Mouse (Mus musculus) limb, embryonic 12.5 days (tissue): ENCODE results near the gene Edaradd. TPM values are rescaled to one million over a fixed set of nuclear protein-coding genes. Genes with fewer than 3 reads are reported as not detected.
A peak's percentile ranks its signal among the peaks of the same experiment; 100 is the strongest.

ENCODE experiments used
- ATAC-seq: fragments of 200-750 bp; cut with Nextera tagmentation; 2 replicates; pipeline ENCODE4 v1.8.0; 2017; ENCODE audit warnings: low read depth, moderate TSS enrichment; ENCODE audit not compliant: insufficient number of reproducible peaks, insufficient read depth, low FRiP score, low TSS enrichment
- H3K27ac ChIP-seq: fragments of 300-500 bp; sonication (generic); 2 replicates; pipeline ENCODE4 v1.5.1; 2016; ENCODE audit warnings: mild to moderate bottlenecking, moderate library complexity
- H3K27me3 ChIP-seq: fragments of 300-500 bp; sonication (generic); 2 replicates; pipeline ENCODE4 v1.6.1; 2016; ENCODE audit warnings: mild to moderate bottlenecking, moderate library complexity
- H3K36me3 ChIP-seq: fragments of 300-500 bp; sonication (generic); 2 replicates; pipeline ENCODE4 v1.6.1; 2016; ENCODE audit warnings: mild to moderate bottlenecking, moderate library complexity
- H3K4me1 ChIP-seq: fragments of 300-500 bp; sonication (generic); replicated peaks from 2 replicates; pipeline ENCODE4 v1.6.1; 2016
- H3K4me2 ChIP-seq: fragments of 300-500 bp; sonication (generic); 2 replicates; pipeline ENCODE4 v1.6.1; 2016; ENCODE audit warnings: mild to moderate bottlenecking, moderate library complexity
- H3K4me3 ChIP-seq: fragments of 300-500 bp; sonication (generic); replicated peaks from 2 replicates; pipeline ENCODE4 v1.5.1; 2016; ENCODE audit warnings: mild to moderate bottlenecking
- H3K9ac ChIP-seq: fragments of 300-500 bp; sonication (generic); replicated peaks from 2 replicates; pipeline ENCODE4 v1.6.1; 2016; ENCODE audit warnings: mild to moderate bottlenecking, moderate library complexity
- H3K9me3 ChIP-seq: fragments of 300-500 bp; sonication (generic); 2 replicates; pipeline ENCODE4 v1.6.1; 2016; ENCODE audit warnings: mild to moderate bottlenecking, moderate library complexity
- WGBS: fragments of 180-500 bp; shearing (Covaris S2); methylation state at CpG from one replicate; pipeline ENCODE4 v1.1.7; 2016; 5-methylcytosine and 5-hydroxymethylcytosine counted together
- polyA plus RNA-seq: library from polyadenylated mRNA; unstranded; fragments of >200 nt; fragmentation: Nextera tagmentation; extraction: Ambion mirVana; gene quantifications from 2 replicates; pipeline ENCODE4 v1.2.1, GENCODE M21; 2016

The Edaradd gene
- polyA plus RNA-seq, 1 experiment from 2014 or later: 2.3 TPM

GRCm38 (mm10) chr13:12510032-12510431, 10.2 kb downstream of the Edaradd start:
- no peak for ATAC-seq
- Histone ChIP-seq H3K36me3 (no peaks in the 10 kb centered on the region), H3K9me3 (no peaks in the 10 kb centered on the region), H3K9ac (no peak overlapping the region), H3K4me2 (no peak overlapping the region), H3K4me3 (no peak overlapping the region), H3K4me1 (peaks cover 5% of the 10 kb centered on the region), H3K27me3 (no peaks in the 10 kb centered on the region), H3K27ac (no peak overlapping the region)
- 91% methylated on average over 6 of the region's 6 CpGs for WGBS

- ATAC-seq: no peak
- H3K4me1 ChIP-seq: peaks cover 10% of the 10 kb centered on the region
- no peaks in the 10 kb centered on the region for H3K27me3 ChIP-seq
- WGBS: 89% methylated on average over 6 of the region's 6 CpGs
- no peak overlapping the region for H3K4me3 ChIP-seq
- no peaks in the 10 kb centered on the region for H3K9me3 ChIP-seq
- no peak overlapping the region for H3K9ac ChIP-seq
- no peaks in the 10 kb centered on the region for H3K36me3 ChIP-seq
- H3K4me2 ChIP-seq: no peak overlapping the region
- no peak overlapping the region for H3K27ac ChIP-seq
Observed at GRCm38 (mm10) chr13:12507426-12507825, 12.8 kb downstream of the Edaradd start.

DNA sequence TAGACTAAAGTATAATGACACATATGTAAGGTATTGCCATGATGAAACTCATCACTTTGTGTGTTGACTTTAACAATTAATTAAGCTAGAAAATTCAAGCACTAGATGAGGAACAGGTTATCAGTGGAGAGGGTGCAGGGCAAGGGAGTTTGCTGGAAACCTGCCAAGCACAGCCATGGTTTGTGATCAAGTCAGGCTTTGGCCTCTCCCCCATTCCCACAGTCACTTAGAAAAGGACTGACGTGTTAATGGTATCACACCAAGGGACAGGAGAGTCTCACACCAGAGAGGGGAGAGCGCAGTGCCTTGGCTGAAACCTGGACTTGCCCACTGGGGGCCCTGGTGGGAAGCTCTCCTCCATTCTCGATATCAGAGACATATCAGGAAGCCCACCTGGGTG, 14.9 kb downstream of the Edaradd start:
- no peak for ATAC-seq
- Histone ChIP-seq H3K9ac (no peak overlapping the region), H3K36me3 (no peaks in the 10 kb centered on the region), H3K4me1 (0 out of 2 replicates have a peak, but pooled peaks cover 5% of the 10 kb centered on the region), H3K27me3 (no peaks in the 10 kb centered on the region), H3K4me2 (no peak overlapping the region), H3K4me3 (no peak overlapping the region), H3K9me3 (no peaks in the 10 kb centered on the region), H3K27ac (no peak overlapping the region)
- 69% methylated on average over 3 of the region's 3 CpGs for WGBS

DNA sequence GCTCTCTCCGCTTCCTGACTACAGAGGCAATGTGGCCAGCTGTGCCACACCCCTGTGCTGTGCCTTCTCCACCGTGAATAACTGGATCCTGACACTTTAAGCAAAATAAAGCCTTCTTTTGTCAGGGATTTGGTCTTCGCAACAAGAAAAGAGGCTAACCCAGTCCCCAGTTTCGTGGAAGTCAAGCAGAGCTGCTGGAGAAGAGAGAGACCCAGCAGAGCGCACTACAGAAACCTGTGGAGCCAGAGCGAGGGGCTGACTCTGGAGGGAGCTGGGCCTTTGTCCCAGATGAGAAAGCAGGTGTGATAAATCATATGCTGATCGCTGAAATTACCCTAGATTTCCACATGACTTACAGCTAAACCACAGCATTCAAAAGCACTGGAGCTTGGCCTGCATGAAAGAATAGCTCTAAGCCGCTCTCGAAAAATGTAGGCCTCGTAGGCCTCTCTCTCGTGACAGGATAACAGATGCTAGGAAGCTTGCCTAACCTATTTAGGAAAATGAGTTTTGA, 16.9 kb downstream of the Edaradd start:
- Histone ChIP-seq H3K4me3 (no peak overlapping the region), H3K9me3 (no peaks in the 10 kb centered on the region), H3K4me2 (no peak overlapping the region), H3K27me3 (no peaks in the 10 kb centered on the region), H3K9ac (no peak overlapping the region), H3K4me1 (0 out of 2 replicates have a peak, but pooled peaks cover 5% of the 10 kb centered on the region), H3K36me3 (no peaks in the 10 kb centered on the region), H3K27ac (0 out of 2 replicates have a peak overlapping the region, but pooled peaks have one; percentile 41)
- WGBS: 54% methylated on average over 11 of the region's 11 CpGs
- ATAC-seq: no peak

- Histone ChIP-seq H3K4me3 (no peak overlapping the region), H3K27me3 (no peaks in the 10 kb centered on the region), H3K9me3 (no peaks in the 10 kb centered on the region), H3K4me1 (0 out of 2 replicates have a peak, but pooled peaks cover 5% of the 10 kb centered on the region), H3K36me3 (no peaks in the 10 kb centered on the region), H3K9ac (no peak overlapping the region), H3K4me2 (no peak overlapping the region), H3K27ac (0 out of 2 replicates have a peak overlapping the region, but pooled peaks have one; percentile 41)
- ATAC-seq: no peak
- WGBS: 61% methylated on average over 4 of the region's 4 CpGs
Observed at GRCm38 (mm10) chr13:12502665-12503237, 17.5 kb downstream of the Edaradd start.

DNA sequence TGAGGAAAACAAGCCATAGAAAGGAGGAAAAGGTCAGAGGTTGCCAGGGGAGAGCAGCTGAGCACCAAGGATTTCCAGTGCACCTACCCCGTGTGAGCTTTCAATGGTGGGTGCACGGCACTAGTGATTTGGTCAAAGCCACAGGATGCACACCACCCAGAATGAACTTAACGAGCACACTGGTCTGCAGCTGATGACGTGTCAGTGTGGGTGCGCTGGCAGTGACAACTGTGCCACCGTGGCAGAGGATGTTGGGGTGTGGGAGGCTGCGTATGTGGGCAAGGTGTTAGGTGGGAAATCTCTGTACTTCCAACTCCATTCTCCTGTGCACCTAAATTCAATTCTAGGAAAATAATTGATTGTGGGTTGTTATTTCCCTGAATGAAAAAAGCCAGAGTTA, 21.1 kb downstream of the Edaradd start:
- Histone ChIP-seq H3K27ac (no peak overlapping the region), H3K4me1 (0 out of 2 replicates have a peak, but pooled peaks cover 5% of the 10 kb centered on the region), H3K9ac (no peak overlapping the region), H3K4me2 (no peak overlapping the region), H3K9me3 (no peaks in the 10 kb centered on the region), H3K27me3 (no peaks in the 10 kb centered on the region), H3K4me3 (no peak overlapping the region), H3K36me3 (no peaks in the 10 kb centered on the region)
- WGBS: 82% methylated on average over 7 of the region's 7 CpGs
- ATAC-seq: no peak

GRCm38 (mm10) chr13:12497809-12498208, 22.4 kb downstream of the Edaradd start:
- no peak overlapping the region for H3K4me3 ChIP-seq
- H3K9me3 ChIP-seq: no peaks in the 10 kb centered on the region
- no peaks in the 10 kb centered on the region for H3K36me3 ChIP-seq
- 0 out of 2 replicates have a peak, but pooled peaks cover under 1% of the 10 kb centered on the region for H3K4me1 ChIP-seq
- no peak overlapping the region for H3K4me2 ChIP-seq
- H3K27ac ChIP-seq: no peak overlapping the region
- no peak overlapping the region for H3K9ac ChIP-seq
- ATAC-seq: no peak
- WGBS: 63% methylated on average over 8 of the region's 8 CpGs
- H3K27me3 ChIP-seq: no peaks in the 10 kb centered on the region

DNA sequence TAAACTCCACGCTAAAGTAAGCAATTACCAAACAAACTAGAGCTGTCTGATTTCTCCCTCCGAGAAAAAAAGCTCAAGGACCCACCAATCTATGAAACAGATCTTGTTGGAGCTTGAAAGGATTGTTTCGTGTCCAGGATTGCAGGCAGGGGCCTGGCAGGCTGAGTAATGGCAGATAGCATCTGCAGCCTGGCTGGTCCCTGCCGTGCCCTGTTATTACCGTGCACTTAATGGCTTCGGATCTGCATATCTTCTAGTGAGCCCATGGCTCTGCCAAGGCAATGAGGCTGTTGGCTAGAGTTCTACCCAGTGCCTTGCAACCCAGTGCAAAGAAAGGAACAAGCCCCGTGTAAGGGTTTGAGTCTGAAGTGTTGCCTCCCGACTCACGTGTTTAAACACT, 25.5 kb downstream of the Edaradd start:
- WGBS: 73% methylated on average over 9 of the region's 9 CpGs
- no peak for ATAC-seq

GRCm38 (mm10) chr13:12492515-12492914, 27.7 kb downstream of the Edaradd start:
- H3K9ac ChIP-seq: no peak overlapping the region
- no peak overlapping the region for H3K4me2 ChIP-seq
- no peak overlapping the region for H3K27ac ChIP-seq
- no peak overlapping the region for H3K4me3 ChIP-seq
- H3K4me1 ChIP-seq: no peaks in the 10 kb centered on the region
- no peak for ATAC-seq
- no peaks in the 10 kb centered on the region for H3K9me3 ChIP-seq
- no peaks in the 10 kb centered on the region for H3K27me3 ChIP-seq
- WGBS: 91% methylated on average over 3 of the region's 3 CpGs
- H3K36me3 ChIP-seq: no peaks in the 10 kb centered on the region

More for the DNA sequence above, 25.5 kb downstream of the Edaradd start:
- Histone ChIP-seq H3K27me3 (no peaks in the 10 kb centered on the region), H3K4me3 (no peak overlapping the region), H3K4me2 (no peak overlapping the region), H3K9me3 (no peaks in the 10 kb centered on the region), H3K4me1 (no peaks in the 10 kb centered on the region), H3K27ac (no peak overlapping the region), H3K36me3 (no peaks in the 10 kb centered on the region), H3K9ac (no peak overlapping the region)

GRCm38 (mm10) chr13:12485640-12486039, 34.6 kb downstream of the Edaradd start:
- Histone ChIP-seq H3K4me3 (no peak overlapping the region), H3K9me3 (no peaks in the 10 kb centered on the region), H3K27me3 (no peaks in the 10 kb centered on the region), H3K4me2 (no peak overlapping the region), H3K4me1 (no peaks in the 10 kb centered on the region), H3K9ac (no peak overlapping the region), H3K27ac (no peak overlapping the region), H3K36me3 (no peaks in the 10 kb centered on the region)
- 75% methylated on average over 7 of the region's 7 CpGs for WGBS
- ATAC-seq: no peak

- Histone ChIP-seq H3K4me2 (no peak overlapping the region), H3K9ac (no peak overlapping the region), H3K9me3 (no peaks in the 10 kb centered on the region), H3K27ac (no peak overlapping the region), H3K27me3 (no peaks in the 10 kb centered on the region), H3K4me1 (no peaks in the 10 kb centered on the region), H3K4me3 (no peak overlapping the region), H3K36me3 (no peaks in the 10 kb centered on the region)
- WGBS: 69% methylated on average over 2 of the region's 2 CpGs
- no peak for ATAC-seq
Observed at GRCm38 (mm10) chr13:12485197-12485596, 35.0 kb downstream of the Edaradd start.

DNA sequence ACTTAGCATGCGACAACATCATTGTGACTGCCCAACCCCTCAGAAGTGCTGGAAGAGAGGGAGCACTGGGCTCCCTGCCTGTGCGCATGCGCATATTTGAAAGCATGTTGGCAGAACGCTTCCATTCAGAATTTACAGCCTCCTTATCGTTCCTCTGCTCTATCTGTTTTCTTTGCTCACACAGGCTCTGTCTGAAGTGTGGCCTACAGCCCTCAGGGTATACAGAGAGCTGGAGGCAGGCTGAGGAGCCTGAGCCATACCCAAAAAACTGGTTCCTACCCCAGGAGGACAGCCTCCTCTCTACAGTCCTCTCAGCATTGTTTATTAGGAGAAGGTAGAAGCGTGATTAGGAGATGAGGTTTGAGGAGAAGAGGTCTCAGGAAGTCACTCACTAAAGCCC, 40.4 kb downstream of the Edaradd start:
- no peak overlapping the region for H3K4me3 ChIP-seq
- no peaks in the 10 kb centered on the region for H3K9me3 ChIP-seq
- H3K4me2 ChIP-seq: no peak overlapping the region
- H3K9ac ChIP-seq: no peak overlapping the region
- no peaks in the 10 kb centered on the region for H3K36me3 ChIP-seq
- H3K27me3 ChIP-seq: no peaks in the 10 kb centered on the region
- 82% methylated on average over 6 of the region's 6 CpGs for WGBS
- no peaks in the 10 kb centered on the region for H3K4me1 ChIP-seq
- no peak overlapping the region for H3K27ac ChIP-seq
- no peak for ATAC-seq
